Mouse (Mus musculus): ENCODE data around the gene Olfr740.

Gene Olfr740

GRCm38 (mm10) chr14:50445245-50445644 lies at the start of gene Olfr740:
Olfr740 (plus strand) TSS chr14:50445545.
- no peak for DNase-seq

GRCm38 (mm10) chr14:50407268-50407667 lies 38.1 kb upstream of the Olfr740 start, which contains the start of gene Olfr738:
Olfr738 (plus strand) TSS chr14:50407568.
- no peak for DNase-seq

DNA sequence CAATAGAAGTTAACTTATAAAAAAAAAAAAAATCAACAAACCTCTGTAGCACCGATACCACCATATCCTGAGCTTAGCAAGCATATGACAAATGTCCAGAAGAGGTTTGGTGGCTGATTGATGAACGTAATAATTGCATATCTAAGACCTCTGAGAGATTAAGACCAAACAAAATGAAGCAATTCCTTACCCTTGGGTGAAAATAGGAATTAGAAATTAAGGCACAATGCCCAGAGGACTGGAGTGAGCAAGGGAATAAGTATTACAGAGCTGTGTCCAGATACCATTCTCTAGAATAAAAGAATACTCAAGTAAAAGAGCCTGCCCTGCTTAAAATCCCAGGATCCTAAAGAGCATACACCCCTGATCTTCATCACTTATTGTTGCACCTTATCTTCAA lies 27.0 kb upstream of the Olfr740 start, which contains the start of gene Olfr739:
Gene Olfr739, plus strand, starts transcription at position 301 of the 400 bp plus-strand sequence.
- DNase-seq, result no peak

- no peak for DNase-seq
Observed at GRCm38 (mm10) chr14:50472438-50472837, 27.1 kb downstream of the Olfr740 start, which contains the start of gene Olfr741. Olfr741 (plus strand) TSS chr14:50472738.

GRCm38 (mm10) chr14:50478406-50478805 lies 33.1 kb downstream of the Olfr740 start:
- DNase-seq, result no peak

DNA sequence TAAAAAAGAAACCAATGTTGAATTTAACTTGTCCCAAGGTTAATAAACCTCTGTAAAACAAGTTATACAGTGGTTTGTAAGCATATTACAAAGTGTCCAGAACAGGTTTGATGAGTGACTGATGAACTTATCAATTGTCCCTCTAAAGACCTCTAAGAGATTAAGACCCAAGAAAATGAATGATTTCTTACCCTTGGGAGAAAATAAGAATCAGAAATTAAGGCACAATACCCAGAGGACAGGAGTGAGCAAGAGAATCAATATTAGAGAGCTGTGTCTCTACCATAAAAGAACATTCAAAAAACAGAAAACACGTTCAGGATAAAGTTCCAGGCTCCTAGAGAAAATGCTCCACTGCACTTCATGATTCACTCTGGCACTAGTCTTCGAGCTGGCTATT lies 58.0 kb downstream of the Olfr740 start, which contains the start of gene Olfr742:
Gene Olfr742, plus strand, starts transcription at position 301 of the 400 bp plus-strand sequence.
- DNase-seq, result no peak
